Mouse (Mus musculus) hindlimb bud, embryonic 11.5 days (tissue): ENCODE results near the gene Gm9999.

Experiments used
- DNase-seq: peaks from one replicate; pipeline ENCODE4 v3.0.0-alpha.2; 2012; ENCODE audit warnings: low read depth, low spot score; ENCODE audit errors: extremely low spot score

Gene Gm9999

DNA sequence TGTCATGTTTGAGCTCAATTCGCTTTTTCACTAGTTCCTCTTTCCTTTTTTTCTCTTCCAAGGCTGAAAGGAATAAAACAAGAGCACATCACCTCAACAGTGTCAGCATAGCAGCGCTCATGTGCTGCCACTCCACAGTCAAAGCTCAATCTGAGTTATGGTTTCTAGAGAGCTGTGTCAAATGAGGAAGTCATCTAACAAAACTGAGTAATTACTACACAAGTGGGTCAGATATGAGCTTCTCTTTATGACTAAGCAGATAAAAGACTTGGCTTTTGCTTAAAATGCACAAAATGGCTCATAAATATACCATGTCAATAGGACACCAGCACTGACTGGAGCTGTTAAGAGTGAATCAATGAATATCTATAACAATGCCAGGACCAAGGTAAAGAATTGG, 15.6 kb downstream of the Gm9999 start:
- DNase-seq, result no peak

DNA sequence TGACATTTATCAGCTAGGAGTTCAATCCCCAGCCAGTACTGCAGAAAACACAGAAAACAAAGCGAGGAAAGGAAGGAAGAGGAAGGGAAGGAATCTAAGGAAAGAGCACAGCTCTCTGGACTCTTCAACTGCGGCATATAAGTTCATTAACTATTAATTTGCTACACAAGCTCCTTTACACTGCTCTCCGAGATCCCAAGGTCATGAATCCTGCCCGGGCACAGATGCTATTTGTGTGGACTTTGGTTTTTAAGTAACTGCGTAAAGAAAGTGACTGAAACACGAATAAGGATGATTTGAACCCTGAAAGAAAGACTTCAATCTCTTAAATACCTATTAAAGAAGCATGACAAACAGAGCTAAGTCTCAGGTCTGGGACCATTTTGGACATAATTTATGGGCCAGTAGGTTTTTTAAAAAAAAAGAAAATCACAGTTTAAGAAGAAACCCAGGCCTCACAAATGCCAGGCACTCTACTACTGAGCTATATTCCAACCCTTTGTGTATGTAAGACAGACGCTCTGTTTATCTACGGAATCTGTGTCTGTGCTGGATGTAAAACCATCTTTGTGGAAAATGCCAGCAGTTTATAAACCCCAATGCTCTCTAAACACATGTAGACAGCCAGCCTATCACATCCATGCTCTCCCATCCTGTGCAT, 16.7 kb downstream of the Gm9999 start:
- DNase-seq, result no peak

DNA sequence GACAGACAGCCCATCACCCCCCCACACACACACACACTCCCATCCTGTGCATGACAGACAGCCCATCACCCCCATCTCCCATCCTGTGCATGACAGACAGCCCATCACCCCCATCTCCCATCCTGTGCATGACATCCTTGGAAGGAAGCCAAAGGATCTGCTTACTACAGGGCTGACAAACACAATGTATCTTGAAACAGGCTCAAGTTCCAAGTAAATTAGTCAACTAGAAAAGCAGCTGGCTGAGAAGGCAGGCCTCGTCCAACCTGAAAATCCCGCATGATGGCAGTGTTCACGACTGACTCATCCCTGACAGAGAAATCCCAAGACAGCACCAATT, 17.2 kb downstream of the Gm9999 start:
- no peak for DNase-seq

DNA sequence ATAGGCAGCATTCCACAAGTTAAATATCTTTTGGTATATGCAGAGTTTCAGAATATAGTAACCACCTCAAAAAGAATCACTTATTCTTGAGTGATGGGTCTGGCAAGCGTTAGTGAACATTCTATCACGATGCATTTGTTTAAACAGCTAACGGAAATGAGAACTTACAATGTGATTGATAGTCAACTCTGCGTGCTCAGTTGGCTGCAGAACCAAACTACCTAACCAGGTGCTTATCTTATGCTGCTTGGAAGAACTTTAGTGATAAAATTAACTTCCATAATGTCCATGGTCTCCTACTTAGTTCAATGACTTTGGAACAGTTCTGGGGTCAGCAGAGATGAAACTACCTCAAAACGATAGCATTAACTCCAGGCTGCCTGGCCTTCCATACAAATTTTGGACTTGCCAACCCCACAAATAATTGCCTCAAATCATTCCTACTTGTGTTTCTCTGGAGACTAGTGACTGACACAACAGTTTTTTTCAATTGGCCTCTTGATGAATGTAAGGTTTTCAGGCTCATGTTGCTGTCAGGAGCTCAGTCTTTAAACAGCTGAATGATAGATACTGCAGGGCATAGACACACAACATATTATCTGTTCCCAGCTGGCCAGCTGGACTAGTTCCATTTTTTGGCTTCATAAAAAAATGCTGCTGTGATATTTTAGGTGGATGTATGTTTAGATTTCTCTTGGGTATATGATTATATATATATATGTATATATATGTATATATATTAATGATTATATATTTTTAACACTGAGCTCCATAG, 17.9 kb downstream of the Gm9999 start:
- no peak for DNase-seq

DNA sequence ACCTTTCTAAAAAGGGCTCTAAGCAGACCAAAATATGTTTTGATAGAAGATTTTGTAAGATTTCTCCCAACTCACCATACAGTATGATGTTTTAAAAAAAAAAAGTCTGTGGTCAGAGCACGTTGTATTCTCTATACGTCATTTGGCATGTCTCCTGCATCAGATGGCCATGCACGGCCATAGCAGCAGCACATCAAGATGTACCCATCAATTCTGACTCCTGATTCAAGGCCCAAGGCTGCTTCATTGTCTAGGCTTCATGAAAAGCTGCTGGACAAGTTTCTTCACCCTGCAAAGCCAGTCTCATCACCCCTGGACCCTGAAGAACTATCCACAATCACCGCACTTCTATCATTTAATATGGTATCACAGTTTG, 18.5 kb downstream of the Gm9999 start:
- no peak for DNase-seq

DNA sequence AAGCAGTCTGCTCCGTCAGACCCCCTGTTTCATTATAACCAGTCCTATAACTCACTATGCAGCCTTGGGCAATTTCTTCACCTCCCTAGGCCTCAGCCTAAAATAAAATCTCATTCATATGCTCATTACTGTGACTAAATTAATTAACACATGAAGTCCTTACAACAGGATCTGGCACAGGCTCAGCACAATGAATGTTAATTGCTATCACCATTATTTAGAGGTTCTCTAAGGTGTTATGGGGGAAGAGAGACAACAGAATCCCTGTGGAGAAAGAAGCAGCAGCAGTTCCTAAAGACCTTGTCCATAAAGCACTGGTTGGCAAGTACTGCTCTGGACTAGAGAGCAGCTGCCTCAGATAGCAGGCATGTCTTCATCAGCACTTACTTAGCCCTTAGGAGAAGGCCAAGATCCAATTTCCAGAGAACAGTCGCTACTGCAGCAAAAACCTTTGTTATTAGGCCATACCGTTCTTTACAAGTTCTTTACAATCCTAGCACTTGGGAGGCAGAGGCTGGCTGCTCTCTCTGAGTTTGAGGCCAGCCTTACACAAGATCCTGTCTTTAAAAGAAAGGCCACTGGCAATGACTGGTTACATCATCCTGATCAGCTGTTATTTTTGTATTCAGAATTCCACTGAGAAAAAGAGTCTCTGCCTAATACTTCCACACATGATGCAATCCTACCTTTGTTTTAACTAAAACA, 20.2 kb downstream of the Gm9999 start:
- DNase-seq, result no peak

DNA sequence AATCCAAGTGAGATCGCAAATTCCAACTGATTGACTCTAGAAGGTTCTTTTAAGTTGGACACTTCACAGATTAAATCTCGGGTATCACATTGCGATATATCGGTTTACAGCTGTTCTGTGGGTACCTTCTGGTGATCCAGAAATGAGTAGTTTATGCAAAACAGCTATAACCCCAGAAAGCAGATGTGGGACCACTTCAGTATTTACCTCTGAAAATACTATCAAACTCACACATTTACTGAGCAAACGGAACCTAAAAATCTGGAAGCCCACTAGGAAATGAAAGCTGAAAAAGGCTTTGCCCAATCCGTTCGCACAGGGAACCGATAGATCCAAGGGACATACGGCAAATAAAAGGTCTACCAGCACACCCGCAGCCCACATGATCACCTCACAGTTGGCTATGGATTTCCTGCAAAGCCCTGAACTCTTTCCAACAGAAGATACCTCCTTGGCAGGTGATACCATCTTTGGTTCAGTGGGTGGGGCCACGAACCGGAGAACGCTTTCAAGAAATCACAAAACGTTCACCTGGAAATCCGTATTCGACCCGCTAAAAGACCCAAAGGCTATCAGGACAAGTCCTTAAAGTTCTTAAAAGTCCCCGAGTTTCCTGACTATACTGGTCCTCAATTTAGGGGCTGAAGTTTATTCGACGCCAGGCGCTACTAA, 23.9 kb downstream of the Gm9999 start:
- DNase-seq, result no peak

DNA sequence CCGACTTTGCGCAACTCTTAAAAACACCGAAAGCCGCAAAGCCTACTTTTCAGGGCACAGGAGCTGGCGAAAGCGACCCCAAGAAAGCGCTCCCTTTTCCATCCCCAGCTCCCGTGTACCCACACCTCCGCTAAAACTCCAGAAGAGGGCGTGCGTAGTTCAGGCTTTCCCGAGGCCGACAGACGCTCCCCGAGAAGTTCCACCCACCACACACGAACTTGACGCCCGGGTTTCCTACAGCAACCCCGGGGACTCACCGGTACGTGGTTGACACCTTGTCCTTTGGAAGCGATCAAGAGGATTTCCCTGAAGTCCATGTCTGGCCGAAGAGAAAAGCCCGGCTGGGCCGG, 24.4 kb downstream of the Gm9999 start:
- no peak for DNase-seq

DNA sequence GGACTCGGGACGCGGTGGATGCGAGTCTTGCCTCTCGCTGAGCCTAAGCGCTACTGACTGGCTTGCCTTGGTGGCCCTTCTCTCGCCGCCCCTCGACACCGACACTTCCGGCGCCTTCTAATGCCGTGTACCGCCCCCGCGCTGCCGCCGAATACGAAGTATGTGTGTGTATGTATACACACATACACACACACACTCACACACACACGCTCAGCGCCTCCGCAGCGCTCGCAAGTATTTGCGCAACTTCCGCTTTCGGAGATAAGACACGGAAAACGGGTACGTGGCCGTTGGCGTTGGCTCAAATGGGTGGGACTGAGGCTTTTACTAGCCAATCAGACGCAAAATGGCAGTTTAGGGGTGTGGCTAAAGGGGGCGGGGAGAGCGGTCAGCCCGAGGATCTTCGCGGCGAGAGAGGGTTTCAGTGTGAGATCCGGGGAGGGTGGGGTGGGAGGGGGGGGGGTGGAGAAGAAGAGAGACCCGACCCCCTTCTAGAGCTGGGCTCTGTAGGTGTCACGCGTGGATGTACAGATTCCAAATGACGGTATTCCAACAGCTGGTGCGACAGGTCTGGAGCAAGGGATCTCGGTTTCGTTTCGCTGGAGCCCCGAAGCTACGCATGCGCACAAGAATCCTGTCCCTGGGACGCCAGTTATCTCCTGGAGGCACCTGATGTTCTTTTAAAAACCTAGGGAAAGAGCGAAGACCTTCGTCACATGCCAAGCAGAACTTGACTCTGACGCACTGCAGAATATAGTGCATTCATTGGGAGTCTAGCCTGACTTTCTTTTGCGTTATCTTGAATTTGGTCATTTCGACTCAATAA, 25.0 kb downstream of the Gm9999 start, which contains the start of gene Spty2d1:
Spty2d1 (minus strand) TSS at position 244 of the 826 bp plus-strand sequence.
- DNase-seq, result peak; percentile 88

DNA sequence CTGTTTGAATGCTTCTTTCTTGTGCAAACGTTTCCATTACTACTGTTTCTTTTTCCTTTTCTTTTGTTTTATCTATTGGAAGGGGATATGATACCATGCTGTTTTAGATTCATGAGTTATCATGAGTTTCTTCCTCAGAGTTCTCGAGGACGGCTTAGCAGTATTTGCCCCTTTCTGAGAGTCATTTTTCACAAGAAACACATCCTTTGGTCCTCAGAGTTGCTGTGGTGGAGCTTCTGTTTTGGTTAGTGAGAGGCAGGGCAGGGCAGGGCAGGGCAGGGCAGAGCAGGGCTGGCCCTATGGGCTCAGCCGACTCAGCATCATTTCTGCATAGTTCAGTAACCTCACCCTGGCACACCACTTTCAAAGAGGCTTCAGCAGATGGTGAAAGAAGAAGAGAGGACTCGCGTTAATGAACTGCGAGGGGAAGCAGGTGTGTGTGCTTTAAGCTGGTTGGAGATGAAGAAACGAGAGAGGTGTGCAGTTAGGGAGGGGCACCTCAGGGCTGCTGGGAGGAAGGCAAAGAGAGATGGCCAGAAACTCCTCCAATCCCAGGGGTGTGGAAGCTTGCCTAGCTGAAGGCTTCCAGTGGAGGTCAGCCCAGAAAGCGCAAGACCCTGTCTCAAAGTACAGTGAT, 29.9 kb downstream of the Gm9999 start:
- DNase-seq, result no peak

DNA sequence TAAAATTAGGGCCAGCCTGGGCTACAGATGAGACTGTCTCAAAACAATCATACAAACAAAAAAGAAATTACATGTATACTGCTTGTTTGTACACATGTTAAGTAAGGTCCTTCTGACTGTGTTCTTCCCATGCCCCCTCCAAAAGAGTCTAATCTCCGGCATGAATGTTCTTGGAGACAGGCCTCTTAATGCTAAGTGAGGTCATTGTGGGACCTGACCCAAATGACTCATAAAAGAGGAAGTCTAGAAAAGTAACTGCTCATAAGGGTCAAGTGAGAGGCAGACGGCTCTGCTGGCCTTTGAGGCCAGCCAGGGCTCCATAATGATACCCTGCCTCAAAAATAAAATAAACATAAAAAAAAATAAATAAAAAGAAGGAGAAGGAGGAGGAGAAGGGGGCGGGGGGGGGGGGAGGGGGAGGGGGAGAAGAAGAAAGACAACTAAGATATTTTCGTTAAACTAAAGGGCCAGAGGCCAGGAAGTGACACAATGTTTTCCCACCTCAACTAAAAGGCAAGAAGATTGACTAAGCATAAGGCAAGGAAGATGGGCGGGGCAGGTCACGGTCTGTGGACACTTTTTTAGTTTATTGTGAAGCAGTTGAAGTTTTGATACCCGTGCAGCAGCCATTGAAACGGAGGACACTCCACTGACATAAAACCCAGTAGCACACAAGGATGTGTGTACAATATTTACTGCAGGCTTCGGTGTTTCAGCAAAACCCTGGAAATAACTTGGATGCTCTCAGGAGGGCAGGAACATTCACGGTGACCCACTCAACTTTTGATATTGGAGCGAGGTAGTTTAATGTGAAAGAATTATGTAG, 31.4 kb downstream of the Gm9999 start:
- DNase-seq, result no peak

DNA sequence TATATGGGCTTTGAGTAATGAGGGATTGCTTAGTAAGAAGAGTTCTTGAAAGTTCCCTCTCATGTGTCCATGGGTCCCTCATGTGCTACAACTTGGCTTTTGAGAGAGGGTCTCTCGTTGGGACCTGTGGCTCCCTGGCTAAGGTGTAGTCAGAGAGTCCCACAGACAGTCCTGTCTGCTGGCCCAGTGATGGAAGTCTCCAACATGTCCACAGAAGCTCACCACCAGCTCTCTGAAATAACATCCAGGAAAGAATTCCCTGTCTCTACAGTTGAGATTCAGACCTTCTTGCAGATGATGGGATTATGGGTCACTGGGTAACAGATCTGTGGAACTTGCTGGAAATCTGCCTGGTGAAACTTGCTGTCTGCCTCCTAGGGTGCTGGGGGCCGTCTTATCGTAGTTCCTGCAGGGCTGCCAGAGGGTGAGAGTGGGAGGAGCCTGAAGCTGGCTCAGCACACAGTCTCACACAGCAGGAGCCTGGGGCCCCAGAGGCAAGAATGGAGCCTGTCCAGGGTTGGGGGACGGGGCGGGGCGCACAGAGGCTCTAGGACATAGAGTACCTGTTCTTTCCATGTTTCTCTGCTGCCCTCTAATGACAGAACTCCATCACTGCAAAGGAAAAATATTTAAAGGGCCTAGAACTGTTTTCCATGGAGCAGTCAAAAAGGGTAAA, 32.1 kb downstream of the Gm9999 start:
- DNase-seq, result peak; percentile 61

DNA sequence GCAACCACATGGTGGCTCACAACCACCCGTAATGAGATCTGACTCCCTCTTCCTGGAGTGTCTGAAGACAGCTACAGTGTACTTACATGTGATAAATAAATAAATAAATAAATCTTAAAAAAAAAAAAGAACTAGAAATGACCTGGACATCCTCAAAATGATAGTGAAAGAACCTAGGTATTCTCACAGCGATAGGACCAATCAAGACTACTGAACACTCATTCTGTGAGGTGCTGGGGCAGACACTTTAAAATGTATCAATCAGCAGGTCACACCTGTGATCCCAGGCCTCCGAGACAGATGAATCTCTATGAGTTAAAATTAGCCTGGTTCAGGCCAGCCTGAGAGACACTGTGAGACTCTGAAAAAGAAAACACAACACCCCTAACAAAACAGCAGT, 33.2 kb downstream of the Gm9999 start:
- DNase-seq, result no peak

DNA sequence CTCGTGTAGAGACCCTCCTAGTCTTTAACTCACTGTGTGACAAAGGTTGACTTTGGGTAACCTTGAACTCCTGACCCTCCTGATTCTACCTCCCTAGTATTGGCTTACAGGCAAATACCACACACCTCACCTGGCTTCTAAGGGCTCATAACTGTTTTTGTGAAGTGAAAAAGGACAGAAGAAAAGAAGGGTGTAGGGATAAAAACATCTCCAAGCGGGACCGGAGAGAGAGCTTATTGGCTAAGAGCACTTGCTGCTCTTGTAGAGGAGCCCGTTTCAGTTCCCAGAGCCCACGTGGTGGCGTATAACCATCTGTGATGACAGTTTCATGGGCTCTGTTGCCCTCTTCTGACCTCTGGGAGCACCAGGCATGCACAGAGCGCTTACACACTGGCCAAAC, 33.8 kb downstream of the Gm9999 start:
- DNase-seq, result no peak

DNA sequence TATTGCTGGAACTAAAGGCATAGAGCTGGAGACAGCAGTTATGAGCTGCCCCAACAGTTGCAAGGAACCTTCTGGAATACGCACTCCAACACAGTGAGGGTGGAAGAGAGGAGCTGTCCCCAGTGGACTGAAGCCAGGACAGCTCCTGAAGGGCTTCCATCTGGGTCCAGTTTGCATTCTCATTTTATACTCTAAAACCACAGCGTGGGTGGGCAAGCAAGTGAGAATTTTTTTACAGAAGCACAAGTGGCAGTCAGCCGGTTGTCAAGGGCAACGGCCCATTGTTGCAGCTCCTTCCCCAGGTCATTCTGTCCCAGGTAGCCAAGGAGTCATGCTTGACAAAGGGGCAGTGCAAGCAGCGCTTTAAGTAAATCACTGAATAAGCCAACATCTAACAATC, 36.3 kb downstream of the Gm9999 start:
- DNase-seq, result no peak

DNA sequence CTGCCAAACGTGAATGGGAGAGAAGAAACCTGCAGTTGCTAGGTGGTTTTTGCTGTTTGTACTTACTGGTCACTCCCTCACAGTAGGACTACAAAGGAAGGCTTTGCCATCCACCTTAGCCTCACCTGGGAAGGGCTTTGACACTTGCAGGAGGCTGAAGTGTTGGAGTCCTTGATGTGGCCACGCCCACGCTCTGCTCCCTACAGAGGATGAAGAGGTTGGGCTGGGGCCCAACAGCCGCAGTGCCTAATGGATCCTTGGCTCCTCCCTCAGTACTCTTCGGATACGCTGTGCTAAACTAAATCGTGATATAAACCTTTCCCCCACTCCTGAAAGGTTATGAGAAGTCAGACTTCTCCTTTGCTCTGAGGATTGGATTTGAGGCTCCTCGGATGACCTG, 37.6 kb downstream of the Gm9999 start:
- no peak for DNase-seq

DNA sequence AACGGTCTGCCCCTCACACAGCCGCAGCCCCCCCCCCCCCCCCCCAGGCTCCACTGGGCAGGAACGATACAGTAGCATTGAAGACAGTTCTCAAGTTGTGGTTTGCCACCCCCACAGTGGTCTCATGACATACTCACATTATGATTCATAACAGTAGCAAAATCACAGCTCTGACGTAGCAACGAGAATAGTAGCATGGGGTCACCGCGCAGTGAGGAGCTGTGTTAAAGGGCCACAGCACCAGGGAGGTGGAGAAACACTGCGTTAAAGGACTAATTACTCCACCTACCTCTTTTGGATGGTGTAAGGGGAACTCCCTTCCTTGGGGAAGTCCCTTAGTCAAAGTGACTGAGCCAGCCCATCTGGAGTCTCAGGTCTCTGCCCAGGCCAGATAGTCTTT, 39.1 kb downstream of the Gm9999 start:
- no peak for DNase-seq

DNA sequence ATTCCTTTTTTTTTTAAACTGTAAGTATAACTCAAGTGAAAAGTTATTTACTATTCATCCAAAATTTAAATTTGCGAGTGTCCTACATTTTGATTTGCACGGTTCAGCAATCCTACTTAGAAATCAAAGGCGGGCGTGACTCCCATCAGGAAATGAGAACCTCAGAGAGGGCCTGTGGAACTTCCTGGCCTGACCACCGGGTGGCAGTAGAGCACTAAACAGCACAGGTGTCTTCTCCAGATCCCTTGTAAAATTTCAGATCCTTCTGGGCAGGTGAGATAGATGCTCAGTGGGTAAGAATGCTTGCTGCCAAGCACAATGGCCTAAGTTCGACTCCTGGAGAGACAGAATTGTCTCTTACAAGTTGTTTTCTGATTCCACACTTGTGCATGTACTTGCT, 40.1 kb downstream of the Gm9999 start:
- peak; percentile 44 for DNase-seq

DNA sequence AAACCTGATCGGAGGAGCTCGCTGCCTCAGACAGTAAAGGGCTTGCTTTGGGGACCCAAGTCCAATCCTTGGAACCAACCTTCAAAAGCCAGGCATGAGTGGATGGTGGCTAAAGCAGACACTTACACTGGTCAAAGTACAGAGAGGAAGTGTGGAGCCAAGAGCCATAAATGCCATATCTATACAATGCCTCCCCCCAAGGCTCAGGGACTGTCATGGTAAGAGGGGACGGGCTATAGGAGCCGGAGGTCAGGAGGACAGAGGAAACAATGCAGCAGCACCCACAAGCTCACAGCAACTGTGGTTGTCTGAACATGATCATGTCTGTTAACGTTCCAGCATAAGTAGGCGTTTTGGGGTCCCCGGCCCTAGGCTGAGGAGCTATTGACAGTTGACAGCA, 41.1 kb downstream of the Gm9999 start:
- DNase-seq, result no peak
